Mouse (Mus musculus): Measurements from ENCODE around the gene Panx2. TPM values are rescaled to one million over a fixed set of nuclear protein-coding genes. Genes with fewer than 3 reads are reported as not detected.

Panx2 gene
- polyA plus RNA-seq, 1 experiment, result 2.7 TPM

- no peak for DNase-seq (ENCODE audit: low read depth)
These were observed 16.1 kb downstream of the Panx2 start for GRCm38 (mm10) chr15:89075478-89076147.

GRCm38 (mm10) chr15:89076156-89076731 lies 16.7 kb downstream of the Panx2 start:
- no peak for DNase-seq (ENCODE audit: low read depth)

GRCm38 (mm10) chr15:89078208-89078836 lies 18.8 kb downstream of the Panx2 start:
- DNase-seq (ENCODE audit: low read depth), result no peak

- no peak for DNase-seq (ENCODE audit: low read depth)
These were observed 24.4 kb downstream of the Panx2 start for GRCm38 (mm10) chr15:89083906-89084305.

- DNase-seq (ENCODE audit: low read depth), result no peak
These were observed 25.3 kb downstream of the Panx2 start for GRCm38 (mm10) chr15:89084826-89085225.

GRCm38 (mm10) chr15:89088607-89089247 lies 29.2 kb downstream of the Panx2 start, which contains the start of gene Selenoo:
Gene Selenoo, plus strand, starts transcription at chr15:89089084.
- no peak for DNase-seq (ENCODE audit: low read depth)

GRCm38 (mm10) chr15:89089248-89090051 lies 29.9 kb downstream of the Panx2 start:
- no peak for DNase-seq (ENCODE audit: low read depth)

GRCm38 (mm10) chr15:89090662-89091061 lies 31.1 kb downstream of the Panx2 start:
- DNase-seq (ENCODE audit: low read depth), result no peak

- no peak for DNase-seq (ENCODE audit: low read depth)
These were observed 32.6 kb downstream of the Panx2 start for GRCm38 (mm10) chr15:89092181-89092580.

GRCm38 (mm10) chr15:89097450-89097849 lies 37.9 kb downstream of the Panx2 start:
- DNase-seq (ENCODE audit: low read depth), result no peak

- no peak for DNase-seq (ENCODE audit: low read depth)
These were observed 39.1 kb downstream of the Panx2 start for GRCm38 (mm10) chr15:89098616-89099015.

- DNase-seq (ENCODE audit: low read depth), result no peak
These were observed 41.3 kb downstream of the Panx2 start for GRCm38 (mm10) chr15:89100823-89101222.

- no peak for DNase-seq (ENCODE audit: low read depth)
These were observed 43.1 kb downstream of the Panx2 start for GRCm38 (mm10) chr15:89102646-89103045.

GRCm38 (mm10) chr15:89103921-89104320 lies 44.4 kb downstream of the Panx2 start:
- DNase-seq (ENCODE audit: low read depth), result no peak

GRCm38 (mm10) chr15:89104425-89104824 lies 44.9 kb downstream of the Panx2 start:
- no peak for DNase-seq (ENCODE audit: low read depth)

GRCm38 (mm10) chr15:89106073-89106472 lies 46.5 kb downstream of the Panx2 start:
- no peak for DNase-seq (ENCODE audit: low read depth)

GRCm38 (mm10) chr15:89106976-89107375 lies 47.4 kb downstream of the Panx2 start:
- no peak for DNase-seq (ENCODE audit: low read depth)

GRCm38 (mm10) chr15:89110147-89110546 lies 50.6 kb downstream of the Panx2 start:
- no peak for DNase-seq (ENCODE audit: low read depth)

GRCm38 (mm10) chr15:89118007-89118406 lies 58.5 kb downstream of the Panx2 start:
- DNase-seq (ENCODE audit: low read depth), result no peak

- no peak for DNase-seq (ENCODE audit: low read depth)
These were observed 63.3 kb downstream of the Panx2 start, which contains the start of gene Tubgcp6 for GRCm38 (mm10) chr15:89122649-89123366. Gene Tubgcp6, minus strand, starts transcription at chr15:89123112.
